Mouse (Mus musculus) megakaryocyte, adult 5-6 weeks (primary cell): ENCODE data around the gene Cachd1. TPM values are rescaled to one million over a fixed set of nuclear protein-coding genes. Genes with fewer than 3 reads are reported as not detected.

Source experiments
- ATAC-seq: 2 replicates; pipeline ENCODE4 v1.8.0; 2016; ENCODE audit warnings: mild to moderate bottlenecking, inconsistent platforms; ENCODE audit not compliant: poor library complexity, severe bottlenecking
- total RNA-seq, 2 experiments: library from RNA; stranded (forward) in 1 of 2; stranded (reverse) in 1 of 2; fragments of 153-499, 151-499 nt in 1 of 2; fragments of 221-1000, 200-1000 nt in 1 of 2; gene quantifications; 2 replicates each; pipeline versions ENCODE4 v1.2.3 to v1.2.4; 2015 to 2017

The Cachd1 gene
- total RNA-seq, 2 experiments from 2014 or later = 0.18 TPM; not detected in 1

GRCm38 (mm10) chr4:100863861-100864428 lies 87.5 kb downstream of the Cachd1 start:
- ATAC-seq = no peak

DNA sequence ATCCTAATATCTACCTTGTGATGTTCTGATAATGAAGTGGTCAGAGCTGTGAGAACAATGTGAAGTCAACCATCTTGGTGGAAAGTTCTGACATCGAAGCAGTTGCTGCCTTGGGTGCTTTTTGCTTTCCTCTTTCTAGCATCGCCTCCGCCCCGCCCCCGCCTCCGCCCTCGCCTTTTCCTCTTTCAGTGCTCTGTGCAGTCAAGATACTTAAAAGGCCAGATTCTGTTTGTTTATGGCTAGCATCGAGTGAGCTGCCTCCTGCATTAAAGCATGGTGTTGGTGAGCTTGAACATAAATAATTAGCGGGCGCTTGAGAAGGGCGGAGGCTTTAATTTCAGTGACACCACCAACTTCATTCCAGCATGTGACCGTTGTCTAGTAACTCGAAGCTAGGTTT lies 88.9 kb downstream of the Cachd1 start:
- 0 out of 2 replicates have a peak, but pooled peaks have one; percentile 30 for ATAC-seq

DNA sequence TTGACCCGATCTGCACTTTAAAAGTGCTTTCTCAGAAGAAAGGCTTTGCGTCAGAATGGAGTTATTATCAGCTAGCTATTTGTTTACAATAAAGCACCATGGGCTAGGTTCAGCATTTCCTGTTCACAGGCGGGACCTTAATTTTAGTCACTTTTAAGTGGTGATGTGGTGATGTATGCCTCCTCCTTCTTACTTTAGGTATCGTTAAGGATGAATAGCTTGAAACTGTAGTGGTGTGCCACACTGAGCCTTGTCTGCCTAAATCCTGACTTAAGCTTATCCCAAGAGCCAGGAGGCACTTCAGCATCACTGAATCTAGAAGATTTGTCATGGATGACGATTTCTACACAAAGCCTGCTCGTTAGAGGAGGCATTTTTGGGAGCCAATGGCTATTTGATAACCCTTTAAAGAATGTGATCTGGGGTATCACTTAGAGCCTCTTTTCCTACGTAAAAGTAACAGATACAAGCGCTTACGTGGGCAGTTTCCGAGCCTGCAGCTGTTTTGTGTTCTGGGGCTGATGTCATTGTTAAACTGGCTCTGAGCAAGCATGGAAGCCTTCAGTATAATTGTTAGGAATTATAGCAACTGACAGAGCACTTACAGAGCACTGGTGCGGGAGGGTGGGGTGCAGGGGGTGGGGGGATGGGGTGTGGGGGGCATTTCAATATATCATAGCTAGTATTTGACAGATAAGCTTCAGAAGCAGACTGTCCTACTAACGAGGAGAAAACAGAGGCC lies 89.7 kb downstream of the Cachd1 start:
- ATAC-seq = no peak

DNA sequence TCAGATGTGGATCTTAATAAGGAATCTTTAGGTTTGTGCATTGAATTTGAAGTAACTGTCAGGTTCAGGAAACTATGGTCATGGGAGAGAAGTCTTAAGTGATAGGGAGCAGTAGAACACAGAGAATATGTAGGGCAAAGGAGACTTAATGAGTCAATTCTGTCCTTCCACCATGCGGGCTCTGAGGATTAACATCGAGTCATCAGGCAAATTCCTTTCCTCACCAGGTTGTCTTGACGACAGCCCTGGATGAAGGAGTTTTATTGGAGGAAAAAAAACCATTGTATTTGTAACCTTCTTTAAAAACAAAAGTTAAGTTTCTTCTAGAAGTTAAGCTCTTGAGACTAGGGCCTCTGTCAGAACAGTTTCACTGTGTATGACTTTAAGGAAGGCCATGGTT lies 100.9 kb downstream of the Cachd1 start:
- no peak for ATAC-seq

DNA sequence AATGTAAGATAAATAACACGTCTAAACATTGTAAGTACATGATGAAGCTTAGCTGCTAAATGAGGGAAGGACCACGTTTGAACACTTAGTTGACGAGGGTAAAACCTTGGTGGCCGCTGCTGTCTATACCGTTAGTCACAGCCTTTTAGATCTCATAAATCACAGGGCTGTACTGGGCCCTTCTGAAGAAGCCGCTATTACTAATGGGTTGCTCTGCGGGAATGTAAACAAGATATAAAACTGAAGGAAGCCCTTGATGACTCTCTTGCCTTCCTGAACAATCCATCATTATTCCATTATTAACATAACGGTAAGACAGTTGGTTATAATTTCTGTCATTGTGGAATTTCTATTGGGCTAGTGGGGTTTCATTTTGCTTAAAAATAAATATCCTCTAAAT lies 102.9 kb downstream of the Cachd1 start:
- no peak for ATAC-seq

GRCm38 (mm10) chr4:100880075-100880474 lies 103.6 kb downstream of the Cachd1 start:
- ATAC-seq = no peak

GRCm38 (mm10) chr4:100885793-100886742 lies 109.6 kb downstream of the Cachd1 start:
- ATAC-seq = 0 out of 2 replicates have a peak, but pooled peaks have one; percentile 9

- peak; percentile 96 for ATAC-seq
Measured at GRCm38 (mm10) chr4:100886743-100887416, 110.4 kb downstream of the Cachd1 start.

GRCm38 (mm10) chr4:100890106-100890970 lies 113.9 kb downstream of the Cachd1 start:
- ATAC-seq = no peak

DNA sequence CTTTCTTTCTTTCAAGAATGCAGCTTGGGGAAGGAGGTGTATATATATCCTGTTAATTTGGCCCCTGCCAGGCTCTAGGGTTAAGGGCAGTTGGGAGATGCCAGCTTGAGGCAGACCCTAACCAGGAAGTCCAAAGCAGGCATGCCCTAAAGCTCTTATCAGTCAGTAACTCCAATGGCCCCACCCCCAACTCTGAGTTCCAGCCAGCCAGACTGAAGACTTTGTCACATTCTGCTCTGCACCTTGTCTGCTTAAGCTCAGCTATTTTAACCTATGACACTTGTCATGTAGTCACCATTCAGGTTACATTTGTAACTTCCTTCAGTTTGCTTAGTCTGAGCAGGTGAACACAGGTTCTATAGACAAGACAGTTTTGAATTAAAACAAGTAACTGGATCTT lies 117.3 kb downstream of the Cachd1 start:
- ATAC-seq = no peak

- no peak for ATAC-seq
Measured at GRCm38 (mm10) chr4:100894142-100894541, 117.7 kb downstream of the Cachd1 start.

GRCm38 (mm10) chr4:100896260-100897010 lies 120.0 kb downstream of the Cachd1 start:
- no peak for ATAC-seq

GRCm38 (mm10) chr4:100897943-100898342 lies 121.5 kb downstream of the Cachd1 start:
- ATAC-seq = no peak

DNA sequence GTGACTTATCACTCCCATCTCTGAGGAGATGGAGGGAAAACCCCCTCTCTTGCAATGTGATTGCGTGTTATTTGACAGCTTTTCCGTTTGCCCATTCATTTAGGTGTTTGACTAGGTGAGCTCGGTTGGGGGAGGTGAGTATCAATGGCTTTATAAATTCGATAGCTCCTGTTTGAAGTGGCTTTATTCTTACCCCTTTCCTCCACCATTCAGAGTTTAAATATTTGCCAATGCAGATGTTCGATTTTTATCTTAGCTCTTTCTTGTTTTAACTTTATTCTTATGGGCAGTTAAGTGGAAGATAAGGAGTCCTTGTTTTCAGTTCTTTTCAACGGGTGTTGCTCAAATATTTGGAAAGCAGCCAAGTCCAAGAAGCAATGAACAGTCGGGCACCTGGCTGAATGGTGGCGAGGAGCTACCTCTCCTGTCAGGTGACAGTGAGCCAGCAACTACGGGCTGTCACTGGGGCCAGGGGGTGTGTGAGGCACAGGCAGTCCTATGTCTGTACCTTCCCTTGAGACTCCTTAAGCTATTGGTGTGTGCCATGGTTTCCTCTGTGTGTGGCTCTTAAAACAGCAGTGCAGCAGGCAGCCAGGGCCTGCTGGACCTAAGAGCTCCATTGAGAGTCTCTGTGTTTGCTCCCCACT lies 133.3 kb downstream of the Cachd1 start:
- no peak for ATAC-seq

- ATAC-seq = no peak
Measured at GRCm38 (mm10) chr4:100910605-100911330, 134.3 kb downstream of the Cachd1 start.

- ATAC-seq = no peak
Measured at GRCm38 (mm10) chr4:100911658-100912057, 135.2 kb downstream of the Cachd1 start.

DNA sequence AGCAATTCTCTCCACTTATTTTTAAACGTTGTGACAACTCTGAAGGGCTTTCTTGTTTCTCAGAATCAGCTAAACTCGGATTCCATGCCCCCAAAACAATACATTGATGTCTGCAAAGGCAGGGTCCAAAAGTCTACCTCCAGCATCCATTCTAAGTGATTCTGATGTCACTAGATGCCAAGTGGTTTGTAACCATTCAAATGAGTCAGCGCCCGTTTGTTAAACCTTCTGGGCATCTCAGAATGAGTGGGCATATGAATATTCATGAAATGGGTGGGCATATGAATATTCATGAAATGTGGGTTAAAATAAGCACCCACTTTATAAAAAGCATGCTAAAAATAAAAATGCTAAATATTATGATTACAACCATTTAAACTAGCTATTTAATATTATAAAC lies 137.2 kb downstream of the Cachd1 start:
- ATAC-seq = no peak

GRCm38 (mm10) chr4:100914532-100914931 lies 138.1 kb downstream of the Cachd1 start:
- ATAC-seq = no peak
